Mouse (Mus musculus) right cerebral cortex, adult 18-20 months (tissue): Measurements from ENCODE around the gene Gm14418.
"Not testable (repeated sequence)": the region's sequence is repeated elsewhere in the genome, so short reads cannot be mapped to it uniquely, and the experiment has no call there.

ENCODE experiments used
- DNase-seq: peaks from one replicate; pipeline ENCODE4 v3.0.0; 2022; ENCODE audit warnings: mixed read lengths

Gene Gm14418

GRCm38 (mm10) chr2:177398096-177398495 is at the start of gene Gm14418:
Gm14418 (minus strand) TSS chr2:177398320.
- DNase-seq, result not testable (repeated sequence)
